Mouse (Mus musculus) ES-Bruce4 (cell line): ENCODE data around the gene Pop4.

Source experiments
- CTCF ChIP-seq: IDR thresholded peaks from one replicate; pipeline ENCODE4 v1.8.1; 2011; ENCODE audit warnings: low read depth, low read length
- EP300 ChIP-seq: IDR thresholded peaks from 2 replicates; pipeline ENCODE4 v1.6.1; 2011; ENCODE audit warnings: low read depth, low read length; ENCODE audit not compliant: insufficient read depth
- POLR2A ChIP-seq: IDR thresholded peaks from one replicate; pipeline ENCODE4 v1.8.1; 2011; ENCODE audit warnings: low read length; ENCODE audit not compliant: insufficient read depth

GRCm38 (mm10) chr7:38214473-38215214 lies 56.6 kb downstream of the Pop4 start:
- no peak for TF ChIP-seq CTCF
- no peak for TF ChIP-seq POLR2A
- TF ChIP-seq EP300: no peak
